In genomic region chr14:112475541-112475940, GRCm38 (mm10) we compare ENCODE assay signal across 21 mouse cellular contexts.
A peak's percentile ranks its signal among the peaks of the same experiment; 100 is the strongest.
DNase-seq lines count a peak whose midpoint lies in the region; TF ChIP-seq lines count a peak whose summit lies in the region.
"Had no signal": no experiment of that assay in that cellular context is flagged by ENCODE, and none has a peak within 500 bp of the region (broad histone marks: within the 10 kb centered on the region; RNA-seq: fewer than 3 reads in every experiment).

No protein-coding gene starts in this region.

- TF ChIP-seq RAD21 in MEL (IDR thresholded peaks at IDR 0.05; ENCODE audit: low read depth, low read length) = no peak

- TF ChIP-seq POLR2A in MEL (IDR thresholded peaks at IDR 0.05; ENCODE audit: control insufficient read depth in 1 of 2, insufficient read depth in 1 of 2, low read depth in 1 of 2, low read length in 2 of 2, poor library complexity in 1 of 2) = no peak

- no peaks in the 10 kb centered on the region for H3K9me3 ChIP-seq in MEL (replicated peaks; ENCODE audit: insufficient read depth, low read length)
- H3K9me3 ChIP-seq: embryonic facial prominence, embryonic 15.5 days; forebrain, embryonic 10.5 days; forebrain, embryonic 12.5 days; G1E had no signal

- DNase-seq in ES-CJ7 (ENCODE audit: low read depth, low spot score) (peak; percentile 62), MEL (ENCODE audit: low read depth, low spot score) (no peak), ZHBTc4 (ENCODE audit: low read depth, low spot score) (peak; percentile 45)
- no peak for DNase-seq in adrenal gland, postnatal 4 days (ENCODE audit: low spot score in 2 of 2)
- no peak for DNase-seq in embryo, embryonic 10.5 days (ENCODE audit: low spot score)
- DNase-seq: adrenal gland, adult 2 months; adrenal gland, postnatal 10 days; adrenal gland, postnatal 25 days; B cell, adult 2 months; cerebellum, adult 11-12 months; cerebellum, adult 2 months; cerebellum, adult 9-10 months; cerebellum, postnatal 25 days; embryo, embryonic 11 days had no signal

- TF ChIP-seq CTCF in MEL (IDR thresholded peaks at IDR 0.05 in 2 of 3, conservative IDR thresholded peaks at IDR 0.05 in 1 of 3; ENCODE audit: control insufficient read depth in 1 of 3, insufficient read depth in 1 of 3, low read depth in 2 of 3, low read length in 3 of 3, poor library complexity in 1 of 3, severe bottlenecking in 1 of 3) = no peak

- no peaks in the 10 kb centered on the region for H3K4me1 ChIP-seq in MEL (ENCODE audit: control insufficient read depth in 1 of 2, insufficient read depth in 2 of 2, low read length in 2 of 2)
- H3K4me1 ChIP-seq: embryonic facial prominence, embryonic 13.5 days; embryonic facial prominence, embryonic 15.5 days; forebrain, embryonic 10.5 days; forebrain, embryonic 12.5 days had no signal

- H3K4me3 ChIP-seq in MEL (ENCODE audit: control insufficient read depth in 1 of 2, insufficient read depth in 1 of 2, low read depth in 2 of 2, low read length in 2 of 2) = no peak overlapping the region
- H3K4me3 ChIP-seq: embryonic facial prominence, embryonic 13.5 days; embryonic facial prominence, embryonic 15.5 days; erythroblast, embryonic 14.5 days; forebrain, embryonic 10.5 days; forebrain, embryonic 12.5 days had no signal

- H3K79me2 ChIP-seq in MEL (ENCODE audit: control insufficient read depth, insufficient read depth, low read length, poor library complexity) = no peaks in the 10 kb centered on the region

- no peaks in the 10 kb centered on the region for H3K27me3 ChIP-seq in MEL (ENCODE audit: control insufficient read depth in 1 of 2, insufficient read depth in 2 of 2, low read length in 2 of 2)
- H3K27me3 ChIP-seq: CH12.LX; embryonic facial prominence, embryonic 13.5 days; embryonic facial prominence, embryonic 15.5 days; forebrain, embryonic 12.5 days had no signal

- H3K27ac ChIP-seq in MEL (ENCODE audit: control insufficient read depth, low read depth, low read length) = no peak overlapping the region
- H3K27ac ChIP-seq: embryonic facial prominence, embryonic 13.5 days; embryonic facial prominence, embryonic 15.5 days; forebrain, embryonic 10.5 days; forebrain, embryonic 12.5 days had no signal

- H3K9ac ChIP-seq in MEL (ENCODE audit: control insufficient read depth, low read depth, low read length, poor library complexity, severe bottlenecking) = no peak overlapping the region
- H3K9ac ChIP-seq: embryonic facial prominence, embryonic 13.5 days; embryonic facial prominence, embryonic 15.5 days; forebrain, embryonic 12.5 days had no signal

- no peaks in the 10 kb centered on the region for H3K36me3 ChIP-seq in MEL (ENCODE audit: control insufficient read depth in 1 of 2, insufficient read depth in 2 of 2, low read length in 2 of 2)
- H3K36me3 ChIP-seq: embryonic facial prominence, embryonic 13.5 days; embryonic facial prominence, embryonic 15.5 days; forebrain, embryonic 10.5 days; forebrain, embryonic 12.5 days; G1E had no signal

- no peak for TF ChIP-seq EP300 in MEL (IDR thresholded peaks at IDR 0.05; ENCODE audit: low read depth in 1 of 2, low read length in 2 of 2)

TF ChIP-seq in MEL, 35 proteins besides CTCF, POLR2A, EP300 and RAD21:
- peak; percentile 75; the same call in 1 of the 2 replicates for TF ChIP-seq JUND (IDR thresholded peaks at IDR 0.05; ENCODE audit: low read depth, low read length)
- TF ChIP-seq RCOR1 (IDR thresholded peaks at IDR 0.05; ENCODE audit: low read depth, low read length) = no peak
- TF ChIP-seq CHD1 (IDR thresholded peaks at IDR 0.05; ENCODE audit: low read depth, low read length) = no peak
- no peak for TF ChIP-seq GATA1 (IDR thresholded peaks at IDR 0.05; ENCODE audit: low read depth, low read length)

Comparison
In these comparisons a context has a peak if more than half of its experiments do, and no peak if none do; other contexts are left out.
1. DNase-seq: peak in ES-CJ7 (single experiment) and ZHBTc4 (single experiment); none in MEL (single experiment), adrenal gland, postnatal 4 days (0 of 2) and embryo, embryonic 10.5 days (single experiment).